Mouse (Mus musculus): Measurements from ENCODE around the gene Tctex1d4. TPM values are rescaled to one million over a fixed set of nuclear protein-coding genes. Genes with fewer than 3 reads are reported as not detected.

The Tctex1d4 gene
- polyA plus RNA-seq, 1 experiment = not detected

DNA sequence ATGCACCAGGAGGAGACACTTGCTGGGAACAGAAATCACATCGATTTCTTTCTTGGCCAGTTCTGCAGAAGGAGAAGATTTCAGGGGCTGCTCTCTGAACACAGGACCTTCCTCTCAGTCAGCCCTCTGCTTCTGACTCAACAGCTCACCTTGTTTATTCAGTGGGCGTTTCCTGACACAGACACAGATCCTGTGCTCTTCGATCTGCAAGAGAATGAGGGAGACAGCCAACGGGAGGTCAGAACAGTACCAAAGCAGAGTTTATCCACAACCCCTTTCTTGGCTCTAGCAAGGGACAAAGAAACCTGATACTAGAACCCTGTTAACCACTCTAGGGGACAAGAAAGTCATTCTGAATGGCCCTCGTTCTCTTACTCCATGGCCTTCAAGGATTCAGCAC lies 43.3 kb downstream of the Tctex1d4 start:
- no peak for TF ChIP-seq CTCF (IDR thresholded peaks at IDR 0.05; ENCODE audit: borderline replicate concordance, insufficient read depth, low read length)
- no peak for TF ChIP-seq POLR2A (IDR thresholded peaks at IDR 0.05; ENCODE audit: low read depth, low read length)
- no peak overlapping the region for H3K27ac ChIP-seq (ENCODE audit: insufficient read depth, low read length)
- no peak overlapping the region for H3K4me3 ChIP-seq (ENCODE audit: insufficient read depth, low read length)
- no peaks in the 10 kb centered on the region for H3K4me1 ChIP-seq (ENCODE audit: control insufficient read depth, insufficient read depth, low read length)

Other genes starting within 250 kb of the Tctex1d4 start
- gene Zswim5, start 249.4 kb upstream of the Tctex1d4 start, polyA plus RNA-seq (2011; ENCODE audit: insufficient read length, low read depth, missing spikeins) = not detected in 2 replicates
- 54.1 and 54.6 TPM in 2 replicates for gene Urod, start 132.4 kb upstream of the Tctex1d4 start, polyA plus RNA-seq (2011; ENCODE audit: insufficient read length, low read depth, missing spikeins)
- 10.1 and 10.2 TPM in 2 replicates for gene Hectd3, start 131.5 kb upstream of the Tctex1d4 start, polyA plus RNA-seq (2011; ENCODE audit: insufficient read length, low read depth, missing spikeins)
- 34.1 and 37.9 TPM in 2 replicates for gene Eif2b3, start 107.4 kb upstream of the Tctex1d4 start, polyA plus RNA-seq (2011; ENCODE audit: insufficient read length, low read depth, missing spikeins)
- gene Ptch2, start 30.7 kb upstream of the Tctex1d4 start, polyA plus RNA-seq (2011; ENCODE audit: insufficient read length, low read depth, missing spikeins) = not detected in 2 replicates
- 42.1 and 57.8 TPM in 2 replicates for gene Btbd19, start 1.1 kb upstream of the Tctex1d4 start, polyA plus RNA-seq (2011; ENCODE audit: insufficient read length, low read depth, missing spikeins)
- gene Plk3, start 7.2 kb downstream of the Tctex1d4 start, polyA plus RNA-seq (2011; ENCODE audit: insufficient read length, low read depth, missing spikeins) = 10.6 and 15.4 TPM in 2 replicates
- gene Rps8, start 29.4 kb downstream of the Tctex1d4 start, polyA plus RNA-seq (2011; ENCODE audit: insufficient read length, low read depth, missing spikeins) = 1,876 and 2,108 TPM in 2 replicates
- 25.2 and 33.6 TPM in 2 replicates for gene Kif2c, start 55.8 kb downstream of the Tctex1d4 start, polyA plus RNA-seq (2011; ENCODE audit: insufficient read length, low read depth, missing spikeins)
- 6.8 and 11.8 TPM in 2 replicates for gene Tmem53, start 125.2 kb downstream of the Tctex1d4 start, polyA plus RNA-seq (2011; ENCODE audit: insufficient read length, low read depth, missing spikeins)
- 0.35 TPM in 1 of 2 replicates, not detected in the other for gene Armh1, start 125.3 kb downstream of the Tctex1d4 start, polyA plus RNA-seq (2011; ENCODE audit: insufficient read length, low read depth, missing spikeins)

Measured in embryonic fibroblast, embryonic 13.5 days (primary cell).